Mouse (Mus musculus) brain, embryonic 14.5 days (tissue): ENCODE measurements around the gene Nefh. TPM values are rescaled to one million over a fixed set of nuclear protein-coding genes. Genes with fewer than 3 reads are reported as not detected.

Experiments
- DNase-seq: peaks from one replicate; pipeline ENCODE4 v3.0.0-alpha.2; 2011; ENCODE audit warnings: low read depth
- CTCF ChIP-seq: fragments of 200-500 bp; IDR thresholded peaks from 2 replicates; pipeline ENCODE4 v1.5.1; 2012; ENCODE audit warnings: inconsistent platforms, mild to moderate bottlenecking, moderate library complexity, borderline replicate concordance; ENCODE audit not compliant: insufficient read depth, insufficient read length; ENCODE audit errors: extremely low read depth
- POLR2A ChIP-seq: fragments of 200-500 bp; IDR thresholded peaks from 2 replicates; pipeline ENCODE4 v1.6.1; 2012; ENCODE audit warnings: mild to moderate bottlenecking, inconsistent platforms, borderline replicate concordance; ENCODE audit not compliant: poor library complexity, insufficient read depth, insufficient read length, severe bottlenecking; ENCODE audit errors: extremely low read depth
- polyA plus RNA-seq: library from polyadenylated mRNA; depleted of rRNA; stranded (reverse); fragments of >200 nt; gene quantifications from 2 replicates; pipeline ENCODE4 v1.2.3, GENCODE M21; 2012; rRNA removed

Gene Nefh
- 1.5 and 4.9 TPM in 2 replicates for polyA plus RNA-seq

- no peak for DNase-seq
- TF ChIP-seq POLR2A (no peak), CTCF (no peak)
These were observed at the start of gene Nefh for GRCm38 (mm10) chr11:4947813-4948174. Gene Nefh (minus strand): TSS chr11:4948064.

- TF ChIP-seq POLR2A (no peak), CTCF (no peak)
These were observed 48.8 kb upstream of the Nefh start for GRCm38 (mm10) chr11:4996621-4997199.

GRCm38 (mm10) chr11:4995676-4996075, 47.8 kb upstream of the Nefh start:
- no peak for DNase-seq
- TF ChIP-seq POLR2A (no peak), CTCF (no peak)

More at GRCm38 (mm10) chr11:4996621-4997199, 48.8 kb upstream of the Nefh start:
- no peak for DNase-seq

- no peak for DNase-seq
- no peak for TF ChIP-seq POLR2A
- no peak for TF ChIP-seq CTCF
These were observed 44.6 kb upstream of the Nefh start for GRCm38 (mm10) chr11:4992471-4992870.

- DNase-seq, result no peak
- TF ChIP-seq POLR2A, result no peak
- TF ChIP-seq CTCF, result no peak
These were observed 41.3 kb upstream of the Nefh start for GRCm38 (mm10) chr11:4989187-4989586.

- no peak for DNase-seq
- TF ChIP-seq CTCF, result no peak
- TF ChIP-seq POLR2A, result no peak
These were observed 39.6 kb upstream of the Nefh start for GRCm38 (mm10) chr11:4987487-4987852.

GRCm38 (mm10) chr11:4986695-4987486, 39.0 kb upstream of the Nefh start, which contains the start of gene Ap1b1:
Gene Ap1b1 (plus strand): TSS chr11:4986824.
- TF ChIP-seq CTCF, result no peak
- TF ChIP-seq POLR2A, result peak; percentile 19; the same call in 1 of the 2 replicates
- DNase-seq, result peak; percentile 93

- TF ChIP-seq CTCF, result no peak
- no peak for TF ChIP-seq POLR2A
- DNase-seq, result no peak
These were observed 36.9 kb upstream of the Nefh start for GRCm38 (mm10) chr11:4984799-4985198.

GRCm38 (mm10) chr11:4984249-4984648, 36.4 kb upstream of the Nefh start:
- DNase-seq, result peak; percentile 78
- TF ChIP-seq POLR2A (no peak), CTCF (peak; percentile 65; the same call in 1 of the 2 replicates)

- TF ChIP-seq CTCF (no peak), POLR2A (no peak)
- DNase-seq, result no peak
These were observed 35.7 kb upstream of the Nefh start for GRCm38 (mm10) chr11:4983538-4983937.

- no peak for DNase-seq
- no peak for TF ChIP-seq POLR2A
- TF ChIP-seq CTCF, result no peak
These were observed 35.1 kb upstream of the Nefh start for GRCm38 (mm10) chr11:4983010-4983409.
